Mouse (Mus musculus) cortical plate, adult 2 months (tissue): ENCODE measurements around the gene Slc7a14. TPM values are rescaled to one million over a fixed set of nuclear protein-coding genes. Genes with fewer than 3 reads are reported as not detected.

Experiments used
- H3K27ac ChIP-seq: fragments of 200-500 bp; 2 replicates; pipeline ENCODE4 v1.5.1; 2012; ENCODE audit warnings: low read length, control low read depth, inconsistent platforms; ENCODE audit not compliant: insufficient read depth
- H3K4me1 ChIP-seq: fragments of 200-500 bp; 2 replicates; pipeline ENCODE4 v1.6.1; 2011; ENCODE audit warnings: low read length; ENCODE audit not compliant: control insufficient read depth, insufficient read depth
- H3K4me3 ChIP-seq: fragments of 200-500 bp; 2 replicates; pipeline ENCODE4 v1.5.1; 2011; ENCODE audit warnings: mild to moderate bottlenecking, low read length, control low read depth; ENCODE audit not compliant: insufficient read depth
- CTCF ChIP-seq: fragments of 200-500 bp; IDR thresholded peaks from 2 replicates; pipeline ENCODE4 v1.5.1; 2011; ENCODE audit warnings: mild to moderate bottlenecking, control low read depth, low read length; ENCODE audit not compliant: insufficient read depth; ENCODE audit errors: extremely low read depth
- POLR2A ChIP-seq: fragments of 200-500 bp; IDR thresholded peaks from 2 replicates; pipeline ENCODE4 v1.6.1; 2011; ENCODE audit warnings: mild to moderate bottlenecking, low read length, control low read depth; ENCODE audit not compliant: insufficient read depth; ENCODE audit errors: extremely low read depth
- polyA plus RNA-seq: library from polyadenylated mRNA; depleted of rRNA; stranded (reverse); fragments of >200 nt; gene quantifications from 2 replicates; pipeline ENCODE4 v1.2.3, GENCODE M21; 2012

Gene Slc7a14
- polyA plus RNA-seq, 1 experiment: 19.8 TPM

DNA sequence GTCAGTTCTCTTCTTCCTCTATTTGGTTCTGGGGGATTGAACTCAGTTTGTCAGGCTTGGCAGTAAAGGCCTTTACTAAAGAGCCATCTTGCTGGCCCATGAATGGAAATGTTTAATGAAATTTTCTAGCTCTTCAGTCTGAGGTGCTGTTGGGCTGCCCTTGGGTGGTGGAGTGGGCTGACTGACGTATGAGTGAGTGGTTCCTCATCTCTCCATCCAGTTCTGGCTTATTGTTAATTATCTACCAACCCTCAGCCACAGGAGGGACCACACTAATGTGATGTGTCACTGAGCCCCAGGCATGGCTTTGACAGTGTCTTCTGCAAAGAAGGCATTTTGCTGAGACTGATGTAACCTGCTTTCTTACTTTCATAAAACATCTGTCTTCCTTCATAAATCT, 66.7 kb downstream of the Slc7a14 start:
- no peak overlapping the region for H3K4me3 ChIP-seq
- H3K27ac ChIP-seq: no peak overlapping the region
- TF ChIP-seq CTCF (no peak), POLR2A (no peak)
- H3K4me1 ChIP-seq: no peaks in the 10 kb centered on the region

GRCm38 (mm10) chr3:31240840-31241239, 69.3 kb downstream of the Slc7a14 start:
- H3K4me1 ChIP-seq: no peaks in the 10 kb centered on the region
- TF ChIP-seq CTCF (no peak), POLR2A (no peak)
- no peak overlapping the region for H3K4me3 ChIP-seq
- no peak overlapping the region for H3K27ac ChIP-seq

- Histone ChIP-seq H3K4me3 (no peak overlapping the region), H3K4me1 (no peaks in the 10 kb centered on the region), H3K27ac (no peak overlapping the region)
- TF ChIP-seq CTCF (no peak), POLR2A (no peak)
These were observed 70.5 kb downstream of the Slc7a14 start for GRCm38 (mm10) chr3:31239645-31240044.

GRCm38 (mm10) chr3:31237936-31238335, 72.2 kb downstream of the Slc7a14 start:
- no peak overlapping the region for H3K27ac ChIP-seq
- H3K4me3 ChIP-seq: no peak overlapping the region
- no peaks in the 10 kb centered on the region for H3K4me1 ChIP-seq
- TF ChIP-seq POLR2A (no peak), CTCF (peak; percentile 53)

DNA sequence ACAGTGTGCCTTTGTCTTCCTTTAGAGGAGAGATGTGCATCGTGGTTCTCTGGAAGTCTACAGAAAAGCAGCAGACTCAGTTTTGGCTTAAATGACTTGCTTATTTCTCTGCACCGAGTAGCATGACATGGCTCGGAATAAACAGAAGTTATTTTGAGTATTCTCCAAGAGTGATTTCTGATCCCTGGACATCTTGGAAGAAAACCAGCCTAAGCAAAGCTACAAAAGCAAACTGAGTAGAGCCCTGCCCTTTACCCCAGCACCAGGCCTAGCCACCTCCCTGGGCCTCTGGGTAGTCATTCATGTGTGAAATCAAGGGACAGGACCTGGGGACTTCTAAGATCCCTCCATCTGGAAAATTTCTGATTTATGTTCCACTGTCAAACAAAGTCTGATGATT, 74.0 kb downstream of the Slc7a14 start:
- Histone ChIP-seq H3K4me1 (no peaks in the 10 kb centered on the region), H3K4me3 (no peak overlapping the region), H3K27ac (0 out of 2 replicates have a peak overlapping the region, but pooled peaks have one; percentile 13)
- TF ChIP-seq CTCF: no peak
- TF ChIP-seq POLR2A: no peak

- no peak for TF ChIP-seq CTCF
- no peak for TF ChIP-seq POLR2A
- no peak overlapping the region for H3K27ac ChIP-seq
- H3K4me3 ChIP-seq: no peak overlapping the region
- H3K4me1 ChIP-seq: no peaks in the 10 kb centered on the region
These were observed 75.8 kb downstream of the Slc7a14 start for GRCm38 (mm10) chr3:31234356-31234755.

DNA sequence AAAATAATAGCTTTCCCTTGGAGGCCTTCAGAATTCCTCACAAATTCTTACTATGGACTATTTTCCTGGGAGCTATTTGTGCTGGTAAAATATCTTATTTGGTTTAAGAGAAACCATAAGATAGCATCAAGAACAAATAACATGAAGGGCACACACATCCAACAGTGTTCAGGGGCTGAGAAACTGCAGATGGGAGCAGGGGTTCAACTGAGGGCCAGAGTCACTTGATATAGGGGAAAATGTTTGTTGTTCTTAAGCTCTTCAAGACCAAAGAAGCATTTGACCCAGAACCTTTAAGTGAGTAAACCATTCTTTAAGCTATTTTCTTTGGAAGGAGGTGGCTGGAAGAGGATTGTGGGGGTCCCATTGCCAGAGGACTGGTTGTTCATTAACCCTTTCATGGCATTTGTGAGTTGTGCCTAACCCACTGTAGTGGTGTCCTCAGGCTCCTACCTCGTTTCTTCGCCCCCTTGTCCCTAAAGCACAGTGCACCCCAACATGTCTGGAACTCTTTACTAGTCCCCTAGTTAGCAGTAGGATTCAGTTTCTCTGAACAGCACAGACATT, 76.3 kb downstream of the Slc7a14 start:
- H3K4me1 ChIP-seq: no peaks in the 10 kb centered on the region
- H3K4me3 ChIP-seq: no peak overlapping the region
- TF ChIP-seq CTCF (no peak), POLR2A (no peak)
- no peak overlapping the region for H3K27ac ChIP-seq

GRCm38 (mm10) chr3:31229281-31229680, 80.9 kb downstream of the Slc7a14 start:
- no peaks in the 10 kb centered on the region; the same call in 1 of the 2 replicates for H3K4me1 ChIP-seq
- H3K27ac ChIP-seq: no peak overlapping the region
- H3K4me3 ChIP-seq: no peak overlapping the region
- no peak for TF ChIP-seq CTCF
- TF ChIP-seq POLR2A: no peak

GRCm38 (mm10) chr3:31228487-31228886, 81.7 kb downstream of the Slc7a14 start:
- Histone ChIP-seq H3K4me1 (no peaks in the 10 kb centered on the region; the same call in 1 of the 2 replicates), H3K4me3 (no peak overlapping the region), H3K27ac (no peak overlapping the region)
- TF ChIP-seq CTCF (no peak), POLR2A (no peak)

GRCm38 (mm10) chr3:31223551-31223950, 86.6 kb downstream of the Slc7a14 start:
- TF ChIP-seq CTCF (no peak), POLR2A (no peak)
- H3K27ac ChIP-seq: no peak overlapping the region
- peaks cover 3% of the 10 kb centered on the region for H3K4me1 ChIP-seq
- no peak overlapping the region for H3K4me3 ChIP-seq
